Mouse (Mus musculus): ENCODE data around the gene 2310061I04Rik. TPM values are rescaled to one million over a fixed set of nuclear protein-coding genes. Genes with fewer than 3 reads are reported as not detected.
A peak's percentile ranks its signal among the peaks of the same experiment; 100 is the strongest.

The 2310061I04Rik gene
- total and polyA plus RNA-seq, 3 experiments: 11.4 to 106 TPM; not detected in 1

DNA sequence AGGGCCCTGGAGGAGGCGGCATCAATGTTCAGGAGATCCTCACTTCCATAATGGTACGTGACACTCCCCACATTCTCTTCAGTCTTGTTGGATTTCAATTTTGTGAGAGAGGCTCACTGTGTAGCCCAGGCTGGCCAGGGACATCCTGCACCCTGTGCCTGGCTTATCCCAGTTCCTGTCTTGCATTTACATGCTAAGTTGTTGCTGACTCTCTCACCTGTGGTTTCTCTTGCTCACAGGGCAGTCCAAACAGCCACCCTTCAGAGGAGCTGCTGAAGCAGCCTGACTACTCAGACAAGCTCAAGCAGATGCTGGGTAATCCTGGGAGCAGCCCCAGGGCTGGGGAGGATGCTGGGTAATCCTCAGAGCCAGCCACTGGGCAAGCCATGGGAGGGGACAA lies 32.3 kb upstream of the 2310061I04Rik start:
- no peaks in the 10 kb centered on the region for H3K9me3 ChIP-seq (replicated peaks; ENCODE audit: insufficient read depth, low read length)
- TF ChIP-seq ETS1 (IDR thresholded peaks at IDR 0.05; ENCODE audit: low read depth, low read length): no peak
- no peak for TF ChIP-seq CHD1 (IDR thresholded peaks at IDR 0.05; ENCODE audit: low read depth, low read length)
- TF ChIP-seq UBTF (IDR thresholded peaks at IDR 0.05; ENCODE audit: borderline replicate concordance, insufficient read depth, low read depth, low read length): no peak
- no peak for TF ChIP-seq GATA1 (IDR thresholded peaks at IDR 0.05; ENCODE audit: low read depth, low read length)
- no peak for TF ChIP-seq POLR2A (IDR thresholded peaks at IDR 0.05; ENCODE audit: control insufficient read depth in 1 of 2, insufficient read depth in 1 of 2, low read depth in 1 of 2, low read length in 2 of 2, poor library complexity in 1 of 2)
- no peak for TF ChIP-seq SMC3 (IDR thresholded peaks at IDR 0.05; ENCODE audit: low read depth, low read length)
- no peak for TF ChIP-seq ZKSCAN1 (IDR thresholded peaks at IDR 0.05; ENCODE audit: low read depth, low read length)
- TF ChIP-seq BHLHE40 (IDR thresholded peaks at IDR 0.05; ENCODE audit: borderline replicate concordance, low read depth, low read length): no peak
- TF ChIP-seq RAD21 (IDR thresholded peaks at IDR 0.05; ENCODE audit: low read depth, low read length): no peak
- TF ChIP-seq ZNF384 (IDR thresholded peaks at IDR 0.05; ENCODE audit: low read depth, low read length): no peak
- TF ChIP-seq ELF1 (IDR thresholded peaks at IDR 0.05; ENCODE audit: low read depth, low read length): no peak
- H3K4me1 ChIP-seq (ENCODE audit: control insufficient read depth in 1 of 2, insufficient read depth in 2 of 2, low read length in 2 of 2): peaks cover 18 to 29% of the 10 kb centered on the region in 2 experiments
- no peak overlapping the region for H3K9ac ChIP-seq (ENCODE audit: control insufficient read depth, low read depth, low read length, poor library complexity, severe bottlenecking)
- DNase-seq (ENCODE audit: low read depth, low spot score): no peak
- peaks cover 1% of the 10 kb centered on the region; the same call in 1 of the 2 replicates for H3K79me2 ChIP-seq (ENCODE audit: control insufficient read depth, insufficient read depth, low read length, poor library complexity)
- H3K27ac ChIP-seq (ENCODE audit: control insufficient read depth, low read depth, low read length): no peak overlapping the region
- H3K4me3 ChIP-seq (ENCODE audit: control insufficient read depth in 1 of 2, insufficient read depth in 1 of 2, low read depth in 2 of 2, low read length in 2 of 2): no peak overlapping the region
- peaks cover 13 to 33% of the 10 kb centered on the region in 2 experiments for H3K36me3 ChIP-seq (ENCODE audit: control insufficient read depth in 1 of 2, insufficient read depth in 2 of 2, low read length in 2 of 2)
- no peaks in the 10 kb centered on the region for H3K27me3 ChIP-seq (ENCODE audit: control insufficient read depth in 1 of 2, insufficient read depth in 2 of 2, low read length in 2 of 2)

DNA sequence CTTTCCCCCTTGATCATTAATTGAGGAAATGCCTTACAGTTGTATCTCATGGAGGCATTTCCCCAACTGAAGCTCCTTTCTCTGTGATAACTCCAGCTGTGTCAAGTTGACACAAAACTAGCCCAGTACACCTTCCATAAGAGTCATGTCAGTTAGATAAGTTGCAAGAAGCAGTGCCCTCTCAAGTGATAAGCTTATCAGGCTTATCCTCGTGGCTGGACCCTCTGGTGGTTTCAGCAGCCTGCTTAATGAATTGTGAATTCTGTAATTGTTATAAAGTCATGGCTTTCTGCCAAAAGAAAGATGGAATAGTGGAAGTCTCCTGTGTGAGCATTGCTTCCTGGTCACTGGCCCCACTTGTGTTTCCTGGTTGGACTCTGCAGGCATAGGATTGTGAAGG lies 30.2 kb upstream of the 2310061I04Rik start:
- H3K9me3 ChIP-seq (replicated peaks; ENCODE audit: insufficient read depth, low read length): no peaks in the 10 kb centered on the region
- H3K4me3 ChIP-seq (ENCODE audit: control insufficient read depth in 1 of 2, insufficient read depth in 1 of 2, low read depth in 2 of 2, low read length in 2 of 2): no peak overlapping the region
- H3K27me3 ChIP-seq (ENCODE audit: control insufficient read depth in 1 of 2, insufficient read depth in 2 of 2, low read length in 2 of 2): no peaks in the 10 kb centered on the region
- H3K27ac ChIP-seq (ENCODE audit: control insufficient read depth, low read depth, low read length): peak overlapping the region; percentile 86
- H3K36me3 ChIP-seq (ENCODE audit: control insufficient read depth in 1 of 2, insufficient read depth in 2 of 2, low read length in 2 of 2): peaks cover 13 to 54% of the 10 kb centered on the region in 2 experiments
- no peak overlapping the region for H3K9ac ChIP-seq (ENCODE audit: control insufficient read depth, low read depth, low read length, poor library complexity, severe bottlenecking)
- peak; percentile 92 for DNase-seq (ENCODE audit: low read depth, low spot score)
- peaks cover 2% of the 10 kb centered on the region; the same call in 1 of the 2 replicates for H3K79me2 ChIP-seq (ENCODE audit: control insufficient read depth, insufficient read depth, low read length, poor library complexity)
- H3K4me1 ChIP-seq (ENCODE audit: control insufficient read depth in 1 of 2, insufficient read depth in 2 of 2, low read length in 2 of 2): peaks cover 18 to 45% of the 10 kb centered on the region in 2 experiments
- TF ChIP-seq POLR2AphosphoS5 (IDR thresholded peaks at IDR 0.05; ENCODE audit: borderline replicate concordance, low read depth, low read length): no peak
- peak; percentile 94 for TF ChIP-seq MYB (IDR thresholded peaks at IDR 0.05; ENCODE audit: low read depth, low read length)
- no peak for TF ChIP-seq E2F4 (IDR thresholded peaks at IDR 0.05; ENCODE audit: borderline replicate concordance, low read depth, low read length)
- TF ChIP-seq POLR2A (IDR thresholded peaks at IDR 0.05; ENCODE audit: control insufficient read depth in 1 of 2, insufficient read depth in 1 of 2, low read depth in 1 of 2, low read length in 2 of 2, poor library complexity in 1 of 2): no peak; a peak in 2 of 4 replicates
- no peak for TF ChIP-seq ZMIZ1 (IDR thresholded peaks at IDR 0.05; ENCODE audit: low read depth, low read length)
- no peak for TF ChIP-seq RAD21 (IDR thresholded peaks at IDR 0.05; ENCODE audit: low read depth, low read length)
- TF ChIP-seq MXI1 (IDR thresholded peaks at IDR 0.05; ENCODE audit: low read depth, low read length): no peak
- TF ChIP-seq CTCF (IDR thresholded peaks at IDR 0.05 in 2 of 3, conservative IDR thresholded peaks at IDR 0.05 in 1 of 3; ENCODE audit: control insufficient read depth in 1 of 3, insufficient read depth in 1 of 3, low read depth in 2 of 3, low read length in 3 of 3, poor library complexity in 1 of 3, severe bottlenecking in 1 of 3): no peak
- TF ChIP-seq POLR2AphosphoS2 (IDR thresholded peaks at IDR 0.05; ENCODE audit: low read length): no peak
- no peak for TF ChIP-seq NELFE (IDR thresholded peaks at IDR 0.05; ENCODE audit: low read depth, low read length)
- TF ChIP-seq UBTF (IDR thresholded peaks at IDR 0.05; ENCODE audit: borderline replicate concordance, insufficient read depth, low read depth, low read length): no peak
- TF ChIP-seq BHLHE40 (IDR thresholded peaks at IDR 0.05; ENCODE audit: borderline replicate concordance, low read depth, low read length): peak; percentile 35; the same call in 1 of the 2 replicates
- peak; percentile 96 for TF ChIP-seq ETS1 (IDR thresholded peaks at IDR 0.05; ENCODE audit: low read depth, low read length)
- peak; percentile 74; the same call in 1 of the 2 replicates for TF ChIP-seq MYC (IDR thresholded peaks at IDR 0.05; ENCODE audit: low read depth, low read length)
- TF ChIP-seq TCF12 (IDR thresholded peaks at IDR 0.05; ENCODE audit: low read depth, low read length): peak; percentile 97
- no peak for TF ChIP-seq USF1 (IDR thresholded peaks at IDR 0.05; ENCODE audit: low read depth, low read length)
- TF ChIP-seq MAX (IDR thresholded peaks at IDR 0.05; ENCODE audit: low read length): no peak
- TF ChIP-seq SMC3 (IDR thresholded peaks at IDR 0.05; ENCODE audit: low read depth, low read length): no peak
- no peak for TF ChIP-seq ZC3H11A (IDR thresholded peaks at IDR 0.05; ENCODE audit: low read depth, low read length)
- TF ChIP-seq MAZ (IDR thresholded peaks at IDR 0.05; ENCODE audit: low read depth, low read length): no peak
- no peak for TF ChIP-seq NRF1 (IDR thresholded peaks at IDR 0.05; ENCODE audit: insufficient read depth, low read depth, low read length, poor library complexity, severe bottlenecking)
- TF ChIP-seq KAT2A (conservative IDR thresholded peaks at IDR 0.05; ENCODE audit: low read depth, low read length): no peak
- no peak for TF ChIP-seq ELF1 (IDR thresholded peaks at IDR 0.05; ENCODE audit: low read depth, low read length)
- peak; percentile 79 for TF ChIP-seq SIN3A (IDR thresholded peaks at IDR 0.05; ENCODE audit: low read length)
- no peak for TF ChIP-seq TBP (IDR thresholded peaks at IDR 0.05; ENCODE audit: low read depth, low read length)
- no peak for TF ChIP-seq CHD2 (IDR thresholded peaks at IDR 0.05; ENCODE audit: low read length)
- no peak for TF ChIP-seq MEF2A (IDR thresholded peaks at IDR 0.05; ENCODE audit: extremely low read depth, insufficient replicate concordance, low read depth, low read length, poor library complexity, severe bottlenecking)

All from MEL (cell line).